Mouse (Mus musculus) MEL (cell line): ENCODE measurements around the gene 1700023F06Rik. TPM values are rescaled to one million over a fixed set of nuclear protein-coding genes. Genes with fewer than 3 reads are reported as not detected.

ENCODE experiments used
- DNase-seq: peaks from one replicate; pipeline ENCODE4 v3.0.0; 2011; ENCODE audit warnings: low read depth, low spot score
- H3K27ac ChIP-seq: 2 replicates; pipeline ENCODE4 v1.5.1; 2012; ENCODE audit warnings: low read depth, mild to moderate bottlenecking, control low read depth, low read length, moderate library complexity; ENCODE audit not compliant: control insufficient read depth
- H3K27me3 ChIP-seq, 2 experiments: fragments of 150-350 bp in 1 of 2; sonication (generic) in 1 of 2; 2 replicates each; pipeline ENCODE4 v1.6.1; 2012; ENCODE audit warnings: low read length in 2 of 2, mild to moderate bottlenecking in 2 of 2, improper control_type of control experiment in 1 of 2, moderate library complexity in 1 of 2; ENCODE audit not compliant: insufficient read depth in 2 of 2, control insufficient read depth in 1 of 2
- H3K36me3 ChIP-seq, 2 experiments: 2 replicates each; pipeline ENCODE4 v1.6.1; 2012 to 2014; ENCODE audit warnings: low read length in 2 of 2, improper control_type of control experiment in 1 of 2, inconsistent platforms in 1 of 2, mild to moderate bottlenecking in 1 of 2; ENCODE audit not compliant: insufficient read depth in 2 of 2, control insufficient read depth in 1 of 2
- H3K4me1 ChIP-seq, 2 experiments: fragments of 150-350 bp in 1 of 2; sonication (generic) in 1 of 2; 2 replicates each; pipeline ENCODE4 v1.6.1; 2012; ENCODE audit warnings: low read length in 2 of 2, improper control_type of control experiment in 1 of 2, mild to moderate bottlenecking in 1 of 2; ENCODE audit not compliant: insufficient read depth in 2 of 2, control insufficient read depth in 1 of 2
- H3K4me3 ChIP-seq, 2 experiments: fragments of 150-350 bp in 1 of 2; sonication (generic) in 1 of 2; 2 replicates each; pipeline ENCODE4 v1.5.1; 2012; ENCODE audit warnings: low read depth in 2 of 2, low read length in 2 of 2, mild to moderate bottlenecking in 2 of 2, moderate library complexity in 2 of 2, control low read depth in 1 of 2, improper control_type of control experiment in 1 of 2; ENCODE audit not compliant: control insufficient read depth in 1 of 2, insufficient read depth in 1 of 2
- H3K79me2 ChIP-seq: 2 replicates; pipeline ENCODE4 v1.6.1; 2012; ENCODE audit warnings: mild to moderate bottlenecking, low read length, moderate library complexity; ENCODE audit not compliant: control insufficient read depth, poor library complexity, insufficient read depth
- H3K9ac ChIP-seq: 2 replicates; pipeline ENCODE4 v1.6.1; 2012; ENCODE audit warnings: low read depth, mild to moderate bottlenecking, control low read depth, low read length, moderate library complexity; ENCODE audit not compliant: control insufficient read depth, poor library complexity, severe bottlenecking
- H3K9me3 ChIP-seq: fragments of 150-350 bp; sonication (generic); replicated peaks from 2 replicates; pipeline ENCODE4 v1.6.1; 2012; ENCODE audit warnings: mild to moderate bottlenecking, low read length, improper control_type of control experiment, moderate library complexity; ENCODE audit not compliant: insufficient read depth
- BHLHE40 ChIP-seq: IDR thresholded peaks from 2 replicates; pipeline ENCODE4 v1.6.1; 2012; ENCODE audit warnings: low read depth, mild to moderate bottlenecking, inconsistent platforms, low read length, improper control_type of control experiment, borderline replicate concordance
- CHD1 ChIP-seq: IDR thresholded peaks from 2 replicates; pipeline ENCODE4 v1.6.1; 2012; ENCODE audit warnings: low read depth, mild to moderate bottlenecking, inconsistent platforms, low read length, improper control_type of control experiment
- CTCF ChIP-seq, 3 experiments: IDR thresholded peaks in 2 of 3; conservative IDR thresholded peaks in 1 of 3; 2 replicates each; pipeline ENCODE4 v1.5.1; 2011 to 2012; ENCODE audit warnings: low read length in 3 of 3, low read depth in 2 of 3, mild to moderate bottlenecking in 2 of 3, improper control_type of control experiment in 1 of 3, inconsistent platforms in 1 of 3, mixed read lengths in 1 of 3, moderate library complexity in 1 of 3; ENCODE audit not compliant: control insufficient read depth in 1 of 3, insufficient read depth in 1 of 3, poor library complexity in 1 of 3, severe bottlenecking in 1 of 3
- ELF1 ChIP-seq: IDR thresholded peaks from 2 replicates; pipeline ENCODE4 v1.6.1; 2014; ENCODE audit warnings: low read depth, mild to moderate bottlenecking, inconsistent platforms, low read length, improper control_type of control experiment, moderate library complexity
- EP300 ChIP-seq, 2 experiments: IDR thresholded peaks; 2 replicates each; pipeline ENCODE4 v1.6.1; 2011; ENCODE audit warnings: improper control_type of control experiment in 2 of 2, low read length in 2 of 2, low read depth in 1 of 2, mild to moderate bottlenecking in 1 of 2
- ETS1 ChIP-seq: IDR thresholded peaks from 2 replicates; pipeline ENCODE4 v1.6.1; 2012; ENCODE audit warnings: low read depth, mild to moderate bottlenecking, inconsistent platforms, low read length, improper control_type of control experiment, moderate library complexity
- GABPA ChIP-seq: IDR thresholded peaks from 2 replicates; pipeline ENCODE4 v1.6.1; 2012; ENCODE audit warnings: low read depth, mild to moderate bottlenecking, inconsistent platforms, low read length, improper control_type of control experiment, moderate library complexity
- HCFC1 ChIP-seq: IDR thresholded peaks from 2 replicates; pipeline ENCODE4 v1.6.1; 2012; ENCODE audit warnings: low read depth, mild to moderate bottlenecking, inconsistent platforms, low read length, improper control_type of control experiment, moderate library complexity
- MAFK ChIP-seq: IDR thresholded peaks from 2 replicates; pipeline ENCODE4 v1.6.1; 2011; ENCODE audit warnings: low read depth, mild to moderate bottlenecking, low read length, improper control_type of control experiment, borderline replicate concordance
- MYB ChIP-seq: IDR thresholded peaks from 2 replicates; pipeline ENCODE4 v1.6.1; 2011; ENCODE audit warnings: mild to moderate bottlenecking, low read depth, low read length, improper control_type of control experiment
- MYC ChIP-seq: IDR thresholded peaks from 2 replicates; pipeline ENCODE4 v1.6.1; 2011; ENCODE audit warnings: low read depth, mild to moderate bottlenecking, low read length, improper control_type of control experiment, moderate library complexity
- NRF1 ChIP-seq: IDR thresholded peaks from 2 replicates; pipeline ENCODE4 v1.6.1; 2014; ENCODE audit warnings: low read depth, mild to moderate bottlenecking, inconsistent platforms, low read length, improper control_type of control experiment, moderate library complexity; ENCODE audit not compliant: poor library complexity, insufficient read depth, severe bottlenecking
- POLR2A ChIP-seq, 2 experiments: IDR thresholded peaks; 2 replicates each; pipeline ENCODE4 v1.6.1; 2011 to 2012; ENCODE audit warnings: low read length in 2 of 2, mild to moderate bottlenecking in 2 of 2, control low read depth in 1 of 2, improper control_type of control experiment in 1 of 2, low read depth in 1 of 2, moderate library complexity in 1 of 2; ENCODE audit not compliant: control insufficient read depth in 1 of 2, insufficient read depth in 1 of 2, poor library complexity in 1 of 2
- POLR2AphosphoS5 ChIP-seq: IDR thresholded peaks from 2 replicates; pipeline ENCODE4 v1.6.1; 2012; ENCODE audit warnings: low read depth, borderline replicate concordance, mild to moderate bottlenecking, inconsistent platforms, low read length, moderate library complexity, mixed read lengths
- RAD21 ChIP-seq: IDR thresholded peaks from 2 replicates; pipeline ENCODE4 v1.6.1; 2011; ENCODE audit warnings: mild to moderate bottlenecking, low read depth, low read length, improper control_type of control experiment
- RCOR1 ChIP-seq: IDR thresholded peaks from 2 replicates; pipeline ENCODE4 v1.6.1; 2012; ENCODE audit warnings: low read depth, mild to moderate bottlenecking, inconsistent platforms, low read length, improper control_type of control experiment
- SMC3 ChIP-seq: IDR thresholded peaks from 2 replicates; pipeline ENCODE4 v1.6.1; 2011; ENCODE audit warnings: low read depth, low read length, improper control_type of control experiment
- ZC3H11A ChIP-seq: IDR thresholded peaks from 2 replicates; pipeline ENCODE4 v1.6.1; 2012; ENCODE audit warnings: low read depth, mild to moderate bottlenecking, inconsistent platforms, low read length, improper control_type of control experiment
- ZNF384 ChIP-seq: IDR thresholded peaks from 2 replicates; pipeline ENCODE4 v1.6.1; 2012; ENCODE audit warnings: low read depth, mild to moderate bottlenecking, inconsistent platforms, low read length, improper control_type of control experiment
- polyA plus RNA-seq, 2 experiments: library from polyadenylated mRNA; stranded (reverse) in 1 of 2; unstranded in 1 of 2; fragments of >175 nt in 1 of 2; fragments of >200 nt in 1 of 2; gene quantifications; 2 replicates each; pipeline versions ENCODE4 v1.2.1 to v1.2.4; 2012; ENCODE audit warnings: low replicate concordance in 2 of 2, low read depth in 1 of 2; ENCODE audit not compliant: insufficient read length in 2 of 2, insufficient read depth in 1 of 2, missing spikeins in 1 of 2
- total RNA-seq: library from RNA; depleted of rRNA; stranded (reverse); fragments of 300-350 nt; gene quantifications from 2 replicates; pipeline ENCODE4 v1.2.3, GENCODE M21; 2012

Gene 1700023F06Rik
- total and polyA plus RNA-seq, 3 experiments, result not detected

- TF ChIP-seq EP300 (IDR thresholded peaks at IDR 0.05; ENCODE audit: low read depth in 1 of 2, low read length in 2 of 2), result 0 out of 4 replicates have a peak, but pooled peaks of 1 of the 2 experiments have one; percentile 20
Measured at GRCm38 (mm10) chr11:103164391-103164790, 44.0 kb downstream of the 1700023F06Rik start (continued).

DNA sequence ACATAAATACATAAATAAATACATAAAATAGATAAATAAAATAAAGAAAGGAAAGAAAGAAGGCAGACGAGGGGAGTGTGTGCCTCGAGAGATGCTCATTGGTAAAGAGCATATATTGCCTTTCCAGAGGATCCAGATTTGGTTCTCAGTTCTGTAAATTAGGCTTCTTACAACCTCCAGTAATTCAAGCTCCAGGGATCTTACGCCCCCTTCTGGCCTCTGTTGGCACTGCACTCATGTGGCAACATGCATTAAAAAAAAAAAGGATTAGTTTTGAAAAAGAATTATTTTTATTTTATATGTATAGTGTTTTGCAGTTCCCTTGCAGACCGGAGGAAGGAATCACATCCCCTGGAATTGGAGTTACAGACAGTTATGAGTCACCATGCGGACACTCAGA is 46.2 kb downstream of the 1700023F06Rik start:
- Histone ChIP-seq H3K79me2 (no peaks in the 10 kb centered on the region), H3K27ac (no peak overlapping the region), H3K4me1 (peaks cover 0 to 5% of the 10 kb centered on the region in 2 experiments; a peak in 1 of 4 replicates), H3K36me3 (peaks cover 0 to 3% of the 10 kb centered on the region in 2 experiments; a peak in 1 of 4 replicates), H3K9me3 (no peaks in the 10 kb centered on the region), H3K9ac (no peak overlapping the region), H3K27me3 (no peaks in the 10 kb centered on the region), H3K4me3 (no peak overlapping the region)
- no peak for TF ChIP-seq MAFK
- no peak for TF ChIP-seq RCOR1
- TF ChIP-seq RAD21, result peak; percentile 72
- no peak for TF ChIP-seq NRF1
- TF ChIP-seq CHD1, result no peak
- no peak for TF ChIP-seq BHLHE40
- TF ChIP-seq POLR2A (IDR thresholded peaks at IDR 0.05; ENCODE audit: control insufficient read depth in 1 of 2, insufficient read depth in 1 of 2, low read depth in 1 of 2, low read length in 2 of 2, poor library complexity in 1 of 2), result no peak
- peak; percentile 69 to 82 (median 73) for TF ChIP-seq CTCF (IDR thresholded peaks at IDR 0.05 in 2 of 3, conservative IDR thresholded peaks at IDR 0.05 in 1 of 3; ENCODE audit: control insufficient read depth in 1 of 3, insufficient read depth in 1 of 3, low read depth in 2 of 3, low read length in 3 of 3, poor library complexity in 1 of 3, severe bottlenecking in 1 of 3)
- TF ChIP-seq GABPA, result no peak
- no peak for TF ChIP-seq EP300 (IDR thresholded peaks at IDR 0.05; ENCODE audit: low read depth in 1 of 2, low read length in 2 of 2)
- peak; percentile 72 for TF ChIP-seq SMC3
- TF ChIP-seq POLR2AphosphoS5, result no peak
- TF ChIP-seq ELF1, result 0 out of 2 replicates have a peak, but pooled peaks have one; percentile 28
- TF ChIP-seq MYC, result no peak
- TF ChIP-seq ZC3H11A, result peak; percentile 71
- TF ChIP-seq ZNF384, result peak; percentile 90
- no peak for TF ChIP-seq ETS1
- DNase-seq, result peak; percentile 80

DNA sequence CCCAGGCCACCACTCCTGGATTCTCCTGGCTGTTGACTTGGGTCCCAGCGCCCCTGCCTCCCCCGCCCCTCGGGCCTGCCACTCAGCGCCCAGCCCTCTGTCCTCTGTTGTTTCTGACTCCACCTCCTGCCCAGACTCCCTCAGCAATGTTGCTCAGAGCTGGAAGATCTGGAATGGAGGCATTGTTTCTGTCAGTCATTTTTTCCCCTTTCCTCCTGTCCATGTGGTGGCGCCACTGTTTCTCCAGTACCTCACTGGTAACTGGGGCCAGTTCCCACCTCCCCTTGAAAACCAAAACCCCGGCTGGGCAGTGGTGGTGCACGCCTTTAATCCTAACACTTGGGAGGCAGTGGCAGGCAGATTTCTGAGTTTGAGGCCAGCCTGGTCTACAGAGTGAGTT is 46.9 kb downstream of the 1700023F06Rik start:
- TF ChIP-seq RAD21 (peak; percentile 18), SMC3 (peak; percentile 42), MYB (no peak), POLR2AphosphoS5 (no peak), ELF1 (no peak), HCFC1 (no peak), BHLHE40 (no peak), CTCF (IDR thresholded peaks at IDR 0.05 in 2 of 3, conservative IDR thresholded peaks at IDR 0.05 in 1 of 3; ENCODE audit: control insufficient read depth in 1 of 3, insufficient read depth in 1 of 3, low read depth in 2 of 3, low read length in 3 of 3, poor library complexity in 1 of 3, severe bottlenecking in 1 of 3) (peak in 2 of 3 experiments; percentile 38 to 61; a peak in 5 of 6 replicates), GABPA (no peak)
- TF ChIP-seq, all 39 proteins: peak for 3
- H3K79me2 ChIP-seq, result no peaks in the 10 kb centered on the region
- peaks cover 0 to 5% of the 10 kb centered on the region in 2 experiments; a peak in 1 of 4 replicates for H3K4me1 ChIP-seq
- peaks cover 0 to 3% of the 10 kb centered on the region in 2 experiments; a peak in 1 of 4 replicates for H3K36me3 ChIP-seq
- no peaks in the 10 kb centered on the region for H3K9me3 ChIP-seq
- peak; percentile 53 for DNase-seq
- no peak overlapping the region for H3K27ac ChIP-seq
- no peak overlapping the region for H3K4me3 ChIP-seq
- H3K9ac ChIP-seq, result no peak overlapping the region
- no peaks in the 10 kb centered on the region for H3K27me3 ChIP-seq
